Mouse (Mus musculus) granulocyte monocyte progenitor cell, adult 5-6 weeks (primary cell): ENCODE data around the gene Gm19935. TPM values are rescaled to one million over a fixed set of nuclear protein-coding genes. Genes with fewer than 3 reads are reported as not detected.

ENCODE experiments used
- total RNA-seq, 2 experiments: library from RNA; stranded (forward) in 1 of 2; stranded (reverse) in 1 of 2; fragments of 200-712, 200-1000 nt in 1 of 2; fragments of >200 nt in 1 of 2; fragmentation: Nextera tagmentation in 1 of 2; gene quantifications; 2 replicates each; pipeline ENCODE4 v1.2.3; 2014 to 2017

Gene Gm19935
- total RNA-seq, 2 experiments from 2014 or later: not detected

Other genes with a start within 250 kb of the Gm19935 start
- 108 and 162 TPM in 2 replicates for gene Chd9, start 11.0 kb upstream of the Gm19935 start, total RNA-seq (2014; fragmentation: Nextera tagmentation)
- 55.7 and 75.6 TPM in 2 replicates for gene Chd9, start 11.0 kb upstream of the Gm19935 start, total RNA-seq (2017)